Mouse (Mus musculus) forebrain, embryonic 15.5 days (tissue): ENCODE measurements around the gene Lat. TPM values are rescaled to one million over a fixed set of nuclear protein-coding genes. Genes with fewer than 3 reads are reported as not detected.
"Not testable (repeated sequence)": the region's sequence is repeated elsewhere in the genome, so short reads cannot be mapped to it uniquely, and the experiment has no call there.

Experiments used
- ATAC-seq: fragments of 200-750 bp; cut with Nextera tagmentation; replicated peaks from 2 replicates; pipeline ENCODE4 v1.8.0; 2017; ENCODE audit warnings: mild to moderate bottlenecking, moderate TSS enrichment, moderate library complexity
- H3K27ac ChIP-seq: fragments of 300-500 bp; sonication (generic); replicated peaks from 2 replicates; pipeline ENCODE4 v1.5.1; 2015; ENCODE audit warnings: mild to moderate bottlenecking, inconsistent platforms
- H3K27me3 ChIP-seq: fragments of 300-500 bp; sonication (generic); 2 replicates; pipeline ENCODE4 v1.6.1; 2015; ENCODE audit warnings: inconsistent platforms
- H3K36me3 ChIP-seq: fragments of 300-500 bp; sonication (generic); 2 replicates; pipeline ENCODE4 v1.6.1; 2015; ENCODE audit warnings: mild to moderate bottlenecking, inconsistent platforms
- H3K4me1 ChIP-seq: fragments of 300-500 bp; sonication (generic); 2 replicates; pipeline ENCODE4 v1.6.1; 2015; ENCODE audit warnings: inconsistent platforms
- H3K4me2 ChIP-seq: fragments of 300-500 bp; sonication (generic); replicated peaks from 2 replicates; pipeline ENCODE4 v1.6.1; 2015; ENCODE audit warnings: mild to moderate bottlenecking, inconsistent platforms
- H3K4me3 ChIP-seq: fragments of 300-500 bp; sonication (generic); 2 replicates; pipeline ENCODE4 v1.5.1; 2015; ENCODE audit warnings: mild to moderate bottlenecking, inconsistent platforms
- H3K9ac ChIP-seq: fragments of 300-500 bp; sonication (generic); replicated peaks from 2 replicates; pipeline ENCODE4 v1.6.1; 2015; ENCODE audit warnings: mild to moderate bottlenecking, inconsistent platforms
- H3K9me3 ChIP-seq: fragments of 300-500 bp; sonication (generic); 2 replicates; pipeline ENCODE4 v1.6.1; 2016; ENCODE audit warnings: inconsistent platforms
- WGBS: fragments of 180-500 bp; shearing (Covaris S2); methylation state at CpG from one replicate; pipeline ENCODE4 v1.1.7; 2015; ENCODE audit warnings: mixed read lengths; 5-methylcytosine and 5-hydroxymethylcytosine counted together
- polyA plus RNA-seq: library from polyadenylated mRNA; unstranded; fragments of >200 nt; fragmentation: Nextera tagmentation; extraction: Ambion mirVana; gene quantifications from 2 replicates; pipeline ENCODE4 v1.2.1, GENCODE M21; 2015

Lat gene
- polyA plus RNA-seq, 1 experiment from 2014 or later = 0.67 TPM

- Histone ChIP-seq H3K4me2 (peak within 1 kb of the TSS; percentile 91), H3K36me3 (no peaks in the 10 kb centered on the region), H3K9me3 (no peaks in the 10 kb centered on the region), H3K4me3 (peak within 1 kb of the TSS; percentile 98), H3K27ac (peak within 1 kb of the TSS; percentile 58; the same call in 1 of the 2 replicates), H3K9ac (peak within 1 kb of the TSS; percentile 81), H3K4me1 (peaks cover 12% of the 10 kb centered on the region), H3K27me3 (no peaks in the 10 kb centered on the region)
- under 1% methylated on average over 59 of the region's 59 CpGs for WGBS
- ATAC-seq = peak; percentile 100
Measured at GRCm38 (mm10) chr7:126396298-126397119, 27.1 kb upstream of the Lat start, which contains the start of gene Nfatc2ip. Nfatc2ip (minus strand) TSS chr7:126396737.

GRCm38 (mm10) chr7:126392086-126392884, 22.9 kb upstream of the Lat start:
- Histone ChIP-seq H3K4me1 (peaks cover 12% of the 10 kb centered on the region), H3K36me3 (peaks cover 13% of the 10 kb centered on the region)
- H3K9me3 ChIP-seq, H3K4me3 ChIP-seq, H3K4me2 ChIP-seq, H3K27ac ChIP-seq, H3K27me3 ChIP-seq, ATAC-seq, H3K9ac ChIP-seq: not testable (repeated sequence)
- WGBS = 93% methylated on average over 7 of the region's 7 CpGs

GRCm38 (mm10) chr7:126388185-126388584, 18.8 kb upstream of the Lat start:
- Histone ChIP-seq H3K9ac (no peak overlapping the region), H3K27me3 (no peaks in the 10 kb centered on the region), H3K4me2 (no peak overlapping the region), H3K4me1 (no peaks in the 10 kb centered on the region), H3K36me3 (peaks cover 23% of the 10 kb centered on the region), H3K9me3 (no peaks in the 10 kb centered on the region), H3K4me3 (no peak overlapping the region), H3K27ac (no peak overlapping the region)
- WGBS = 100% methylated on average over 1 of the region's 1 CpGs
- no peak for ATAC-seq

- H3K27ac ChIP-seq = no peak overlapping the region
- peaks cover 11% of the 10 kb centered on the region for H3K36me3 ChIP-seq
- H3K27me3 ChIP-seq = no peaks in the 10 kb centered on the region
- 87% methylated on average over 5 of the region's 5 CpGs for WGBS
- no peak overlapping the region for H3K4me2 ChIP-seq
- no peaks in the 10 kb centered on the region for H3K9me3 ChIP-seq
- H3K9ac ChIP-seq = no peak overlapping the region
- H3K4me1 ChIP-seq = no peaks in the 10 kb centered on the region
- ATAC-seq = no peak
- no peak overlapping the region for H3K4me3 ChIP-seq
Measured at GRCm38 (mm10) chr7:126383565-126383964, 14.2 kb upstream of the Lat start.

DNA sequence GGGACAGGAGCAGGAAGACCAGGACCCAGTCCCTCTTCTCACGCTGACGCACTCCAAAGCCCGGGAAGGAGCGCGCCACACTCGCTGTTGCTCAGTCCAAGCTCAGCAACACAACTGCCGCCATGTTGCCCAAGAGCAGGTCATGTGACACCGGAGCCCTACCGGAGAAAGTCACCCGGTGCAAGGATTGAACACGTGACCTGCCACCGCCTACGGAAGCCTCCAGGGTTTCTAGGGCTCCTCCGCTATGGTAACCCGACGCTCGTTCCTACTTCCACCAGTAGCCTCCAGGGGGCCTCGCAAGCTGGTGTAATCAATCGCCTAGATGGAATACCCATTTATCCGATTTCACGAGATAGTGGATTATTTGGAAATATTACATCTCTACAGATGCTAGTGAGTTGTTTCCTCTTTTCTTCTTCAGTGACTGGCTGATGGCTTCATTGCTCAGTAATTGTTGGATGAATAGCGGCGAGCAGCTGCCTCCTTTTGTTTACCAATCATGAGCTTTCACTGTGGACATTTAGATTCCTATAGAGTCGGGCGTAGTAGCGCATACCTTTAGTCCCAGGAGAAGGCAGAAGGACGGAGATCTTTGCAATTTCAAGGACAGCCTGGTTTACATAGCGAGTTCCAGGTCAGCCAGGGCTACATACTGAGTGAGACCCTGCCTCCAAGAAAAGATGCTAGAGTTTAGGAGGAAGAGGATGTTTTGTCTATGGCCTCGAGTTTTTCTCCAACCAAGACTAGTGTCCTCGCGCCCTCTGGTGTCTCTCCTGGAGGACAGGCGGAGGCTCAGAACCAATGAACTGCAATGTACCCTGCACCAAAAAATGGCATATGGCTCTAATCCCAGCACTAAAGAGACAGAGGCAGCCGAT, 8.1 kb upstream of the Lat start, which contains the start of gene Spns1:
Gene Spns1 (minus strand): TSS at position 173 of the 881 bp plus-strand sequence.
- peak; percentile 96 for ATAC-seq
- H3K36me3 ChIP-seq = peaks cover 13% of the 10 kb centered on the region

GRCm38 (mm10) chr7:126376903-126377277, 7.5 kb upstream of the Lat start:
- Histone ChIP-seq H3K4me1 (peaks cover 23% of the 10 kb centered on the region), H3K4me3 (peak overlapping the region; percentile 86), H3K9me3 (no peaks in the 10 kb centered on the region), H3K9ac (peak overlapping the region; percentile 85), H3K36me3 (peaks cover 18% of the 10 kb centered on the region), H3K27ac (peak overlapping the region; percentile 89), H3K4me2 (peak overlapping the region; percentile 86), H3K27me3 (no peaks in the 10 kb centered on the region)
- peak; percentile 77 for ATAC-seq
- WGBS = 1% methylated on average over 27 of the region's 27 CpGs

More for the DNA sequence above, 8.1 kb upstream of the Lat start, which contains the start of gene Spns1:
- H3K4me3 ChIP-seq = peak within 1 kb of the TSS; percentile 86
- peak within 1 kb of the TSS; percentile 89 for H3K27ac ChIP-seq
- H3K9ac ChIP-seq = peak within 1 kb of the TSS; percentile 85
- WGBS = under 1% methylated on average over 33 of the region's 33 CpGs
- no peaks in the 10 kb centered on the region for H3K27me3 ChIP-seq
- H3K9me3 ChIP-seq = no peaks in the 10 kb centered on the region
- H3K4me1 ChIP-seq = peaks cover 23% of the 10 kb centered on the region
- peak within 1 kb of the TSS; percentile 86 for H3K4me2 ChIP-seq

DNA sequence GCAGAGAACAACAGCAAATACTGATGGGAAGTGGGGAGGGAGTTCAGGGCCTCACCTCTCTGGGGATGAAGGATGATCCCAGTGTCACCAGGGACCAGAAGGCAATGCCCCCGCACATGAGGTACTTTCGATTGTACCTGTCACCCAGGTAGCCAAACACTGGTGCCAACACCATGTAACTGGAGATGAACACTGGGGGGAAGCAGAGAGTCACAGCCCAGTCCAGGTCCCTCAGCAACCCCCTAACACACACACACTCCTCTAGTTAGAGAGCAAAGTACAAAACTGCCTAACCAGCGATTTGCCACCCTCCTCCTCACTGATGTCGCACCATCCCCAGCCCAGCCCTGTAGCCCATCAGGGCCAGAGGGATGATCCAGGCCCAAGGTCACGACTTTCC, 5.6 kb upstream of the Lat start:
- Histone ChIP-seq H3K4me1 (peaks cover 23% of the 10 kb centered on the region), H3K4me3 (no peak overlapping the region), H3K4me2 (no peak overlapping the region), H3K9ac (no peak overlapping the region), H3K27me3 (no peaks in the 10 kb centered on the region), H3K36me3 (peaks cover 37% of the 10 kb centered on the region), H3K9me3 (no peaks in the 10 kb centered on the region), H3K27ac (no peak overlapping the region)
- no peak for ATAC-seq
- WGBS = 83% methylated on average over 5 of the region's 5 CpGs

DNA sequence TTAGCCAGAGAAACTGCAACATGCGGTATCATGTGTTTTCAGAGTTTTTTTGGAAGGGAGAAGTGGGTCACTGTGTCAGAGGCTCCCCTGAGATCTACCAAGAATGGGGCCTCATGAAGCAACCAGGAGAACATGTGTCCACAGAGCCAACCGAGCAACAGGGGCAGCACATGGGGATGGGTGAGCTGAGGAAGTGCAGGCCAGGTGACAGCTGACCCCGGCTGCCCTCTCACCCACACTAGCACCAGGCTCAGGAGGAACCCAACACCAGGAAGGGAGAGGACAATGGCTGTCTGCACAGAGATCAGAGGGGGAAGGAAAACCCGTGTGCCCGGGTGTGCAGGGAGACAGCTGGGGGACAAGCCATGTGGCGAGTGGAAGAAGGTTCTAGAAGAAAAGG, 5.2 kb upstream of the Lat start:
- H3K4me3 ChIP-seq = no peak overlapping the region
- H3K4me2 ChIP-seq = no peak overlapping the region
- H3K27me3 ChIP-seq = no peaks in the 10 kb centered on the region
- WGBS = 77% methylated on average over 6 of the region's 6 CpGs
- no peak overlapping the region for H3K9ac ChIP-seq
- H3K4me1 ChIP-seq = peaks cover 23% of the 10 kb centered on the region
- ATAC-seq = no peak
- H3K27ac ChIP-seq = no peak overlapping the region
- peaks cover 41% of the 10 kb centered on the region for H3K36me3 ChIP-seq
- no peaks in the 10 kb centered on the region for H3K9me3 ChIP-seq

- Histone ChIP-seq H3K4me2 (no peak overlapping the region), H3K4me1 (peaks cover 22% of the 10 kb centered on the region), H3K9me3 (no peaks in the 10 kb centered on the region), H3K27me3 (no peaks in the 10 kb centered on the region), H3K9ac (no peak overlapping the region), H3K27ac (no peak overlapping the region), H3K4me3 (no peak overlapping the region), H3K36me3 (peaks cover 47% of the 10 kb centered on the region)
- no peak for ATAC-seq
- WGBS = 87% methylated on average over 9 of the region's 9 CpGs
Measured at GRCm38 (mm10) chr7:126373007-126373406, 3.6 kb upstream of the Lat start.

DNA sequence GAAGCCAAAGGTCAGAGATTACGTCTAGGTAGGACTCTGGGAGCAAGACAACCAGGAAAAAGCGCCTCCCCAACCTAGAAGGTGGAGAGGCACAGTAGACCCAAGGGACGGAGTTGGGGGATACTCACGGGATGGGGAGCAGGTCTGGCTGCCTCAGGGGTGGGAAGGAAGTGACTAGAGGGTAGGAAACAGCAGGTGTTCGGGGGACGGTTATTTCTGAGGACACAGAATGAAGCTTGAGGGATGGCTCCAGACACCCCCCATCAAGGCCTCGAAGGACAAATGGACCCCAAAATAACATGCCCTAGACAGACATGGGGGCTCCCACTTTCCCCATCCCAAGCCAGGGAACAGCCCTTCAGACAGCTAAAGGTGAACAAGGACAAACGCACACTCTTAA, 1.0 kb downstream of the Lat start:
- Histone ChIP-seq H3K9me3 (no peaks in the 10 kb centered on the region), H3K27me3 (no peaks in the 10 kb centered on the region), H3K4me3 (no peak overlapping the region), H3K27ac (no peak overlapping the region), H3K4me2 (no peak overlapping the region), H3K4me1 (no peaks in the 10 kb centered on the region), H3K36me3 (peaks cover 42% of the 10 kb centered on the region), H3K9ac (no peak overlapping the region)
- WGBS = 89% methylated on average over 8 of the region's 8 CpGs
- ATAC-seq = no peak

- 90% methylated on average over 10 of the region's 10 CpGs for WGBS
- Histone ChIP-seq H3K27ac (no peak overlapping the region), H3K9me3 (no peaks in the 10 kb centered on the region), H3K4me3 (no peak overlapping the region), H3K9ac (no peak overlapping the region), H3K27me3 (no peaks in the 10 kb centered on the region), H3K4me1 (no peaks in the 10 kb centered on the region), H3K4me2 (no peak overlapping the region), H3K36me3 (peaks cover 35% of the 10 kb centered on the region)
- ATAC-seq = no peak
Measured at GRCm38 (mm10) chr7:126367636-126368035, 1.7 kb downstream of the Lat start.
